Mouse (Mus musculus) kidney, embryonic 16.5 days (tissue): ENCODE results near the gene Dicer1. TPM values are rescaled to one million over a fixed set of nuclear protein-coding genes. Genes with fewer than 3 reads are reported as not detected.

ENCODE experiments used
- ATAC-seq: fragments of 200-750 bp; cut with Nextera tagmentation; 2 replicates; pipeline ENCODE4 v1.8.0; 2017; ENCODE audit warnings: moderate TSS enrichment; ENCODE audit not compliant: low FRiP score, low TSS enrichment
- H3K27ac ChIP-seq: fragments of 300-500 bp; sonication (generic); 2 replicates; pipeline ENCODE4 v1.5.1; 2014; ENCODE audit warnings: low read length
- H3K27me3 ChIP-seq: fragments of 300-500 bp; sonication (generic); 2 replicates; pipeline ENCODE4 v1.6.1; 2014; ENCODE audit warnings: low read length, control low read depth, mixed read lengths; ENCODE audit not compliant: insufficient read depth
- H3K36me3 ChIP-seq: fragments of 300-500 bp; sonication (generic); 2 replicates; pipeline ENCODE4 v1.6.1; 2014; ENCODE audit warnings: low read length, control low read depth, mixed read lengths; ENCODE audit not compliant: insufficient read depth
- H3K4me1 ChIP-seq: fragments of 300-500 bp; sonication (generic); 2 replicates; pipeline ENCODE4 v1.6.1; 2014; ENCODE audit warnings: low read length, control low read depth, mixed read lengths; ENCODE audit not compliant: insufficient read depth
- H3K4me2 ChIP-seq: fragments of 300-500 bp; sonication (generic); replicated peaks from 2 replicates; pipeline ENCODE4 v1.6.1; 2014; ENCODE audit warnings: low read depth, low read length
- H3K4me3 ChIP-seq: fragments of 300-500 bp; sonication (generic); 2 replicates; pipeline ENCODE4 v1.5.1; 2014; ENCODE audit warnings: mild to moderate bottlenecking, low read length
- H3K9ac ChIP-seq: fragments of 300-500 bp; sonication (generic); replicated peaks from 2 replicates; pipeline ENCODE4 v1.6.1; 2014; ENCODE audit warnings: low read length
- H3K9me3 ChIP-seq: fragments of 300-500 bp; sonication (generic); 2 replicates; pipeline ENCODE4 v1.6.1; 2016; ENCODE audit warnings: low read length, control low read depth
- WGBS: fragments of 180-500 bp; shearing (Covaris S2); extraction: QIAGEN DNeasy Blood & Tissue Kit; methylation state at CpG from one replicate; pipeline ENCODE4 v1.1.7; 2014; 5-methylcytosine and 5-hydroxymethylcytosine counted together
- polyA plus RNA-seq: library from polyadenylated mRNA; unstranded; fragments of >200 nt; fragmentation: Nextera tagmentation; extraction: Ambion mirVana; gene quantifications from 2 replicates; pipeline ENCODE4 v1.2.1, GENCODE M21; 2015

Dicer1 gene
- polyA plus RNA-seq, 1 experiment from 2014 or later: 21.1 TPM

GRCm38 (mm10) chr12:104667846-104668245 is 83.9 kb downstream of the Dicer1 start:
- no peaks in the 10 kb centered on the region for H3K9me3 ChIP-seq
- no peak overlapping the region for H3K4me2 ChIP-seq
- H3K4me3 ChIP-seq: no peak overlapping the region
- no peaks in the 10 kb centered on the region for H3K27me3 ChIP-seq
- peaks cover 6% of the 10 kb centered on the region; the same call in 1 of the 2 replicates for H3K4me1 ChIP-seq
- no peak overlapping the region for H3K9ac ChIP-seq
- 73% methylated on average over 7 of the region's 7 CpGs for whole genome bisulfite sequencing
- no peak overlapping the region for H3K27ac ChIP-seq
- H3K36me3 ChIP-seq: no peaks in the 10 kb centered on the region
- no peak for ATAC-seq

- H3K9me3 ChIP-seq: no peaks in the 10 kb centered on the region
- no peaks in the 10 kb centered on the region for H3K36me3 ChIP-seq
- H3K4me1 ChIP-seq: no peaks in the 10 kb centered on the region
- 23% methylated on average over 6 of the region's 6 CpGs for WGBS
- H3K4me3 ChIP-seq: no peak overlapping the region
- no peaks in the 10 kb centered on the region for H3K27me3 ChIP-seq
- no peak overlapping the region for H3K9ac ChIP-seq
- H3K4me2 ChIP-seq: no peak overlapping the region
- no peak for ATAC-seq
- no peak overlapping the region for H3K27ac ChIP-seq
Observed at GRCm38 (mm10) chr12:104665951-104666350, 85.8 kb downstream of the Dicer1 start.

- Histone ChIP-seq H3K4me2 (no peak overlapping the region), H3K4me1 (no peaks in the 10 kb centered on the region), H3K9ac (no peak overlapping the region), H3K4me3 (no peak overlapping the region), H3K36me3 (no peaks in the 10 kb centered on the region), H3K9me3 (no peaks in the 10 kb centered on the region), H3K27me3 (no peaks in the 10 kb centered on the region), H3K27ac (no peak overlapping the region)
- no peak for ATAC-seq
- 42% methylated on average over 9 of the region's 9 CpGs for WGBS
Observed at GRCm38 (mm10) chr12:104665521-104665920, 86.2 kb downstream of the Dicer1 start.

- H3K9ac ChIP-seq: no peak overlapping the region
- no peak for ATAC-seq
- no peaks in the 10 kb centered on the region for H3K4me1 ChIP-seq
- no peak overlapping the region for H3K4me3 ChIP-seq
- WGBS: 95% methylated on average over 2 of the region's 2 CpGs
- H3K27ac ChIP-seq: no peak overlapping the region
- no peak overlapping the region for H3K4me2 ChIP-seq
- H3K9me3 ChIP-seq: 0 out of 2 replicates have a peak, but pooled peaks cover 4% of the 10 kb centered on the region
- H3K27me3 ChIP-seq: no peaks in the 10 kb centered on the region
- H3K36me3 ChIP-seq: no peaks in the 10 kb centered on the region
Observed at GRCm38 (mm10) chr12:104656146-104656545, 95.6 kb downstream of the Dicer1 start.

- Histone ChIP-seq H3K4me3 (no peak overlapping the region), H3K9me3 (0 out of 2 replicates have a peak, but pooled peaks cover 4% of the 10 kb centered on the region), H3K36me3 (no peaks in the 10 kb centered on the region), H3K4me1 (no peaks in the 10 kb centered on the region), H3K9ac (no peak overlapping the region), H3K27me3 (no peaks in the 10 kb centered on the region), H3K27ac (no peak overlapping the region), H3K4me2 (no peak overlapping the region)
- 74% methylated on average over 1 of the region's 1 CpGs for WGBS
- ATAC-seq: no peak
Observed at GRCm38 (mm10) chr12:104655006-104655405, 96.7 kb downstream of the Dicer1 start.

- WGBS: 46% methylated on average over 6 of the region's 6 CpGs
- no peak for ATAC-seq
Observed at GRCm38 (mm10) chr12:104652021-104652420, 99.7 kb downstream of the Dicer1 start.

GRCm38 (mm10) chr12:104651269-104651668 is 100.5 kb downstream of the Dicer1 start:
- Histone ChIP-seq H3K27me3 (no peaks in the 10 kb centered on the region), H3K4me2 (no peak overlapping the region), H3K27ac (no peak overlapping the region), H3K9ac (no peak overlapping the region), H3K9me3 (0 out of 2 replicates have a peak, but pooled peaks cover 4% of the 10 kb centered on the region), H3K4me3 (no peak overlapping the region), H3K4me1 (no peaks in the 10 kb centered on the region), H3K36me3 (no peaks in the 10 kb centered on the region)
- ATAC-seq: peak; percentile 66; the same call in 1 of the 2 replicates
- WGBS: 22% methylated on average over 6 of the region's 6 CpGs

More at GRCm38 (mm10) chr12:104652021-104652420, 99.7 kb downstream of the Dicer1 start:
- Histone ChIP-seq H3K27ac (no peak overlapping the region), H3K9me3 (0 out of 2 replicates have a peak, but pooled peaks cover 4% of the 10 kb centered on the region), H3K36me3 (no peaks in the 10 kb centered on the region), H3K4me3 (no peak overlapping the region), H3K4me2 (no peak overlapping the region), H3K27me3 (no peaks in the 10 kb centered on the region), H3K9ac (no peak overlapping the region), H3K4me1 (no peaks in the 10 kb centered on the region)

- H3K36me3 ChIP-seq: no peaks in the 10 kb centered on the region
- 43% methylated on average over 14 of the region's 14 CpGs for WGBS
- H3K27ac ChIP-seq: no peak overlapping the region
- ATAC-seq: peak; percentile 43; the same call in 1 of the 2 replicates
- H3K9me3 ChIP-seq: no peaks in the 10 kb centered on the region
- no peaks in the 10 kb centered on the region for H3K27me3 ChIP-seq
- no peak overlapping the region for H3K9ac ChIP-seq
- no peak overlapping the region for H3K4me3 ChIP-seq
- H3K4me2 ChIP-seq: no peak overlapping the region
- no peaks in the 10 kb centered on the region for H3K4me1 ChIP-seq
Observed at GRCm38 (mm10) chr12:104650510-104651260, 101.1 kb downstream of the Dicer1 start.

- 93% methylated on average over 6 of the region's 6 CpGs for WGBS
- no peak overlapping the region for H3K4me2 ChIP-seq
- H3K27ac ChIP-seq: no peak overlapping the region
- H3K9ac ChIP-seq: no peak overlapping the region
- no peak for ATAC-seq
- no peaks in the 10 kb centered on the region for H3K27me3 ChIP-seq
- H3K4me1 ChIP-seq: no peaks in the 10 kb centered on the region
- H3K36me3 ChIP-seq: no peaks in the 10 kb centered on the region
- no peaks in the 10 kb centered on the region for H3K9me3 ChIP-seq
- H3K4me3 ChIP-seq: no peak overlapping the region
Observed at GRCm38 (mm10) chr12:104648366-104648765, 103.4 kb downstream of the Dicer1 start.

- Histone ChIP-seq H3K4me1 (peaks cover 11% of the 10 kb centered on the region), H3K9ac (no peak overlapping the region), H3K27ac (no peak overlapping the region), H3K27me3 (peaks cover 19% of the 10 kb centered on the region; the same call in 1 of the 2 replicates), H3K9me3 (no peaks in the 10 kb centered on the region), H3K4me3 (no peak overlapping the region), H3K4me2 (no peak overlapping the region), H3K36me3 (no peaks in the 10 kb centered on the region)
- WGBS: 63% methylated on average over 7 of the region's 7 CpGs
- no peak for ATAC-seq
Observed at GRCm38 (mm10) chr12:104642337-104642736, 109.4 kb downstream of the Dicer1 start.
